Mouse (Mus musculus): ENCODE results near the gene Fam118b. TPM values are rescaled to one million over a fixed set of nuclear protein-coding genes. Genes with fewer than 3 reads are reported as not detected.
A peak's percentile ranks its signal among the peaks of the same experiment; 100 is the strongest.

The Fam118b gene
- 32.7 and 38.9 TPM in 2 replicates for polyA plus RNA-seq (2015; fragmentation: Nextera tagmentation; extraction: Ambion mirVana)

- Histone ChIP-seq H3K36me3 (0 out of 2 replicates have a peak, but pooled peaks cover 2% of the 10 kb centered on the region), H3K4me3 (replicated peaks) (peak within 1 kb of the TSS; percentile 86), H3K27me3 (replicated peaks) (no peaks in the 10 kb centered on the region), H3K9me3 (no peaks in the 10 kb centered on the region), H3K9ac (peak within 1 kb of the TSS; percentile 65), H3K4me2 (peak within 1 kb of the TSS; percentile 85), H3K27ac (peak within 1 kb of the TSS; percentile 78), H3K4me1 (peaks cover 7% of the 10 kb centered on the region; the same call in 1 of the 2 replicates)
- under 1% methylated on average over 62 of the region's 62 CpGs for WGBS
- ATAC-seq (ENCODE audit: insufficient read depth, low FRiP score, low read depth): peak; percentile 93
These were observed at the start of gene Fam118b, which contains the start of gene Rpusd4 for GRCm38 (mm10) chr9:35267146-35267975. TSS of gene Fam118b (minus strand) at chr9:35267805. TSS of gene Rpusd4 (plus strand) at chr9:35267865.

GRCm38 (mm10) chr9:35316771-35317211, 49.2 kb upstream of the Fam118b start:
- Histone ChIP-seq H3K27me3 (replicated peaks) (no peaks in the 10 kb centered on the region), H3K9me3 (no peaks in the 10 kb centered on the region), H3K9ac (no peak overlapping the region), H3K4me3 (replicated peaks) (no peak overlapping the region), H3K36me3 (no peaks in the 10 kb centered on the region), H3K27ac (no peak overlapping the region), H3K4me1 (peaks cover 27% of the 10 kb centered on the region), H3K4me2 (no peak overlapping the region)
- 40% methylated on average over 3 of the region's 3 CpGs for WGBS
- ATAC-seq (ENCODE audit: insufficient read depth, low FRiP score, low read depth): peak; percentile 25

GRCm38 (mm10) chr9:35314254-35314653, 46.6 kb upstream of the Fam118b start:
- Histone ChIP-seq H3K4me2 (no peak overlapping the region), H3K9me3 (no peaks in the 10 kb centered on the region), H3K9ac (no peak overlapping the region), H3K27ac (no peak overlapping the region), H3K36me3 (no peaks in the 10 kb centered on the region), H3K27me3 (replicated peaks) (no peaks in the 10 kb centered on the region), H3K4me1 (peaks cover 27% of the 10 kb centered on the region), H3K4me3 (replicated peaks) (no peak overlapping the region)
- ATAC-seq (ENCODE audit: insufficient read depth, low FRiP score, low read depth): no peak
- WGBS: 64% methylated on average over 1 of the region's 1 CpGs

- Histone ChIP-seq H3K36me3 (no peaks in the 10 kb centered on the region), H3K9ac (no peak overlapping the region), H3K4me1 (peaks cover 22% of the 10 kb centered on the region), H3K9me3 (no peaks in the 10 kb centered on the region), H3K27me3 (replicated peaks) (no peaks in the 10 kb centered on the region), H3K4me3 (replicated peaks) (no peak overlapping the region), H3K4me2 (no peak overlapping the region), H3K27ac (0 out of 2 replicates have a peak overlapping the region, but pooled peaks have one; percentile 16)
- ATAC-seq (ENCODE audit: insufficient read depth, low FRiP score, low read depth): no peak
- 34% methylated on average over 4 of the region's 4 CpGs for WGBS
These were observed 46.0 kb upstream of the Fam118b start for GRCm38 (mm10) chr9:35313601-35314000.

GRCm38 (mm10) chr9:35312516-35312915, 44.9 kb upstream of the Fam118b start:
- Histone ChIP-seq H3K9ac (no peak overlapping the region), H3K36me3 (no peaks in the 10 kb centered on the region), H3K4me2 (no peak overlapping the region), H3K4me1 (peaks cover 19% of the 10 kb centered on the region), H3K27me3 (replicated peaks) (no peaks in the 10 kb centered on the region), H3K27ac (0 out of 2 replicates have a peak overlapping the region, but pooled peaks have one; percentile 18), H3K4me3 (replicated peaks) (no peak overlapping the region), H3K9me3 (no peaks in the 10 kb centered on the region)
- ATAC-seq (ENCODE audit: insufficient read depth, low FRiP score, low read depth): peak; percentile 64; the same call in 1 of the 2 replicates
- 44% methylated on average over 3 of the region's 3 CpGs for WGBS

- Histone ChIP-seq H3K9ac (no peak overlapping the region), H3K9me3 (no peaks in the 10 kb centered on the region), H3K4me3 (replicated peaks) (no peak overlapping the region), H3K27me3 (replicated peaks) (no peaks in the 10 kb centered on the region), H3K36me3 (no peaks in the 10 kb centered on the region), H3K4me1 (peaks cover 11% of the 10 kb centered on the region; the same call in 1 of the 2 replicates), H3K4me2 (no peak overlapping the region), H3K27ac (no peak overlapping the region)
- no peak for ATAC-seq (ENCODE audit: insufficient read depth, low FRiP score, low read depth)
- 76% methylated on average over 6 of the region's 6 CpGs for WGBS
These were observed 42.8 kb upstream of the Fam118b start for GRCm38 (mm10) chr9:35310377-35310776.

- H3K4me1 ChIP-seq: no peaks in the 10 kb centered on the region
- H3K27me3 ChIP-seq (replicated peaks): no peaks in the 10 kb centered on the region
- no peaks in the 10 kb centered on the region for H3K9me3 ChIP-seq
- 68% methylated on average over 7 of the region's 7 CpGs for WGBS
- no peak overlapping the region for H3K4me3 ChIP-seq (replicated peaks)
- H3K9ac ChIP-seq: no peak overlapping the region
- H3K36me3 ChIP-seq: no peaks in the 10 kb centered on the region
- H3K27ac ChIP-seq: no peak overlapping the region
- no peak overlapping the region for H3K4me2 ChIP-seq
- no peak for ATAC-seq (ENCODE audit: insufficient read depth, low FRiP score, low read depth)
These were observed 39.9 kb upstream of the Fam118b start for GRCm38 (mm10) chr9:35307461-35307860.

- no peak for ATAC-seq (ENCODE audit: insufficient read depth, low FRiP score, low read depth)
- Histone ChIP-seq H3K9ac (no peak overlapping the region), H3K4me3 (replicated peaks) (no peak overlapping the region), H3K4me2 (no peak overlapping the region), H3K27me3 (replicated peaks) (no peaks in the 10 kb centered on the region), H3K9me3 (no peaks in the 10 kb centered on the region), H3K36me3 (no peaks in the 10 kb centered on the region), H3K27ac (no peak overlapping the region), H3K4me1 (no peaks in the 10 kb centered on the region)
- 88% methylated on average over 3 of the region's 3 CpGs for WGBS
These were observed 34.6 kb upstream of the Fam118b start for GRCm38 (mm10) chr9:35302172-35302571.

- Histone ChIP-seq H3K4me1 (no peaks in the 10 kb centered on the region), H3K4me2 (no peak overlapping the region), H3K27me3 (replicated peaks) (no peaks in the 10 kb centered on the region), H3K36me3 (no peaks in the 10 kb centered on the region), H3K9me3 (no peaks in the 10 kb centered on the region), H3K4me3 (replicated peaks) (no peak overlapping the region), H3K9ac (no peak overlapping the region), H3K27ac (no peak overlapping the region)
- ATAC-seq (ENCODE audit: insufficient read depth, low FRiP score, low read depth): no peak
These were observed 30.2 kb upstream of the Fam118b start for GRCm38 (mm10) chr9:35297791-35298190.

GRCm38 (mm10) chr9:35293465-35293864, 25.9 kb upstream of the Fam118b start:
- H3K27ac ChIP-seq: no peak overlapping the region
- H3K4me3 ChIP-seq (replicated peaks): no peak overlapping the region
- no peak overlapping the region for H3K4me2 ChIP-seq
- H3K27me3 ChIP-seq (replicated peaks): no peaks in the 10 kb centered on the region
- WGBS: 68% methylated on average over 5 of the region's 5 CpGs
- H3K9ac ChIP-seq: no peak overlapping the region
- ATAC-seq (ENCODE audit: insufficient read depth, low FRiP score, low read depth): no peak
- H3K4me1 ChIP-seq: no peaks in the 10 kb centered on the region
- H3K9me3 ChIP-seq: no peaks in the 10 kb centered on the region
- H3K36me3 ChIP-seq: no peaks in the 10 kb centered on the region

- Histone ChIP-seq H3K36me3 (no peaks in the 10 kb centered on the region), H3K4me2 (no peak overlapping the region), H3K9ac (no peak overlapping the region), H3K27ac (no peak overlapping the region), H3K4me3 (replicated peaks) (no peak overlapping the region), H3K4me1 (no peaks in the 10 kb centered on the region), H3K9me3 (no peaks in the 10 kb centered on the region), H3K27me3 (replicated peaks) (no peaks in the 10 kb centered on the region)
- WGBS: 69% methylated on average over 4 of the region's 4 CpGs
- ATAC-seq (ENCODE audit: insufficient read depth, low FRiP score, low read depth): no peak
These were observed 23.3 kb upstream of the Fam118b start for GRCm38 (mm10) chr9:35290916-35291315.

GRCm38 (mm10) chr9:35290417-35290816, 22.8 kb upstream of the Fam118b start:
- H3K4me2 ChIP-seq: no peak overlapping the region
- H3K9me3 ChIP-seq: no peaks in the 10 kb centered on the region
- no peak for ATAC-seq (ENCODE audit: insufficient read depth, low FRiP score, low read depth)
- H3K9ac ChIP-seq: no peak overlapping the region
- no peaks in the 10 kb centered on the region for H3K4me1 ChIP-seq
- H3K36me3 ChIP-seq: no peaks in the 10 kb centered on the region
- H3K4me3 ChIP-seq (replicated peaks): no peak overlapping the region
- H3K27me3 ChIP-seq (replicated peaks): no peaks in the 10 kb centered on the region
- no peak overlapping the region for H3K27ac ChIP-seq
- WGBS: 88% methylated on average over 3 of the region's 3 CpGs

Data from stomach, embryonic 15.5 days (tissue).